Mouse (Mus musculus) erythroblast, embryonic 14.5 days (primary cell): Measurements from ENCODE around the gene Nrg4. TPM values are rescaled to one million over a fixed set of nuclear protein-coding genes. Genes with fewer than 3 reads are reported as not detected.

Experiments used
- H3K27me3 ChIP-seq: 2 replicates; pipeline ENCODE4 v1.6.1; 2012; ENCODE audit warnings: inconsistent platforms; ENCODE audit not compliant: control insufficient read depth
- H3K36me3 ChIP-seq: 2 replicates; pipeline ENCODE4 v1.6.1; 2012; ENCODE audit warnings: mild to moderate bottlenecking, inconsistent platforms; ENCODE audit not compliant: control insufficient read depth
- H3K4me1 ChIP-seq: 2 replicates; pipeline ENCODE4 v1.6.1; 2012; ENCODE audit warnings: inconsistent platforms; ENCODE audit not compliant: control insufficient read depth
- H3K4me3 ChIP-seq: replicated peaks from 2 replicates; pipeline ENCODE3; 2012; ENCODE audit warnings: moderate library complexity, mild to moderate bottlenecking, inconsistent platforms
- H3K9me3 ChIP-seq: 2 replicates; pipeline ENCODE4 v1.6.1; 2012; ENCODE audit warnings: low read length, inconsistent platforms, mixed read lengths; ENCODE audit not compliant: control insufficient read depth
- GATA1 ChIP-seq: IDR thresholded peaks from 2 replicates; pipeline ENCODE4 v1.6.1; 2012; ENCODE audit warnings: low read length, inconsistent platforms, mixed read lengths
- TAL1 ChIP-seq: IDR thresholded peaks from 3 replicates; pipeline ENCODE4 v1.6.1; 2012; ENCODE audit warnings: low read length, inconsistent platforms, mixed read lengths
- polyA plus RNA-seq: library from polyadenylated mRNA; stranded (reverse); fragments of >175 nt; gene quantifications from 2 replicates; pipeline ENCODE4 v1.2.3, GENCODE M21; 2012

Gene Nrg4
- polyA plus RNA-seq, 1 experiment: 0.03 TPM

GRCm38 (mm10) chr9:55307066-55307465, 19.6 kb downstream of the Nrg4 start:
- no peaks in the 10 kb centered on the region for H3K36me3 ChIP-seq
- H3K4me3 ChIP-seq: no peak overlapping the region
- no peak for TF ChIP-seq TAL1
- no peak for TF ChIP-seq GATA1
- H3K4me1 ChIP-seq: no peaks in the 10 kb centered on the region
- H3K9me3 ChIP-seq: no peaks in the 10 kb centered on the region
- H3K27me3 ChIP-seq: no peaks in the 10 kb centered on the region

- Histone ChIP-seq H3K4me3 (no peak overlapping the region), H3K36me3 (no peaks in the 10 kb centered on the region), H3K9me3 (no peaks in the 10 kb centered on the region), H3K27me3 (peaks cover 2% of the 10 kb centered on the region; the same call in 1 of the 2 replicates), H3K4me1 (no peaks in the 10 kb centered on the region)
- TF ChIP-seq TAL1: no peak
- no peak for TF ChIP-seq GATA1
Measured at GRCm38 (mm10) chr9:55296221-55296620, 30.4 kb downstream of the Nrg4 start.

- TF ChIP-seq GATA1 (no peak), TAL1 (no peak)
- Histone ChIP-seq H3K4me3 (no peak overlapping the region), H3K4me1 (no peaks in the 10 kb centered on the region)
Measured at GRCm38 (mm10) chr9:55291966-55292365, 34.7 kb downstream of the Nrg4 start.

GRCm38 (mm10) chr9:55289475-55290198, 37.0 kb downstream of the Nrg4 start:
- Histone ChIP-seq H3K4me1 (no peaks in the 10 kb centered on the region), H3K27me3 (no peaks in the 10 kb centered on the region; the same call in 1 of the 2 replicates), H3K36me3 (no peaks in the 10 kb centered on the region), H3K9me3 (no peaks in the 10 kb centered on the region), H3K4me3 (no peak overlapping the region)
- TF ChIP-seq TAL1: no peak
- TF ChIP-seq GATA1: no peak

More at GRCm38 (mm10) chr9:55291966-55292365, 34.7 kb downstream of the Nrg4 start:
- no peaks in the 10 kb centered on the region for H3K36me3 ChIP-seq
- no peaks in the 10 kb centered on the region; the same call in 1 of the 2 replicates for H3K27me3 ChIP-seq
- H3K9me3 ChIP-seq: no peaks in the 10 kb centered on the region

GRCm38 (mm10) chr9:55285197-55285596, 41.4 kb downstream of the Nrg4 start:
- Histone ChIP-seq H3K4me3 (no peak overlapping the region), H3K27me3 (peaks cover 7% of the 10 kb centered on the region), H3K9me3 (no peaks in the 10 kb centered on the region), H3K36me3 (no peaks in the 10 kb centered on the region), H3K4me1 (no peaks in the 10 kb centered on the region; the same call in 1 of the 2 replicates)
- TF ChIP-seq GATA1 (no peak), TAL1 (no peak)

- Histone ChIP-seq H3K9me3 (no peaks in the 10 kb centered on the region), H3K4me1 (no peaks in the 10 kb centered on the region; the same call in 1 of the 2 replicates), H3K27me3 (peaks cover 7% of the 10 kb centered on the region), H3K36me3 (no peaks in the 10 kb centered on the region), H3K4me3 (no peak overlapping the region)
- no peak for TF ChIP-seq TAL1
- no peak for TF ChIP-seq GATA1
Measured at GRCm38 (mm10) chr9:55283516-55283915, 43.1 kb downstream of the Nrg4 start.

GRCm38 (mm10) chr9:55279114-55279825, 47.4 kb downstream of the Nrg4 start:
- Histone ChIP-seq H3K27me3 (peaks cover 7% of the 10 kb centered on the region), H3K4me1 (no peaks in the 10 kb centered on the region; the same call in 1 of the 2 replicates), H3K9me3 (no peaks in the 10 kb centered on the region), H3K4me3 (no peak overlapping the region), H3K36me3 (no peaks in the 10 kb centered on the region)
- no peak for TF ChIP-seq GATA1

GRCm38 (mm10) chr9:55277562-55277961, 49.1 kb downstream of the Nrg4 start:
- no peak overlapping the region for H3K4me3 ChIP-seq

GRCm38 (mm10) chr9:55273906-55274305, 52.7 kb downstream of the Nrg4 start:
- H3K9me3 ChIP-seq: no peaks in the 10 kb centered on the region
- TF ChIP-seq GATA1 (no peak), TAL1 (no peak)
- H3K4me1 ChIP-seq: no peaks in the 10 kb centered on the region
- H3K36me3 ChIP-seq: no peaks in the 10 kb centered on the region
- H3K4me3 ChIP-seq: no peak overlapping the region
- no peaks in the 10 kb centered on the region for H3K27me3 ChIP-seq

More at GRCm38 (mm10) chr9:55277562-55277961, 49.1 kb downstream of the Nrg4 start:
- TF ChIP-seq TAL1 (no peak), GATA1 (no peak)
- Histone ChIP-seq H3K9me3 (no peaks in the 10 kb centered on the region), H3K36me3 (no peaks in the 10 kb centered on the region), H3K27me3 (no peaks in the 10 kb centered on the region; the same call in 1 of the 2 replicates), H3K4me1 (no peaks in the 10 kb centered on the region)
